Mouse (Mus musculus) lung, adult 2 months (tissue): ENCODE data around the gene Ptprg.

Source experiments
- CTCF ChIP-seq: fragments of 200-500 bp; IDR thresholded peaks from 2 replicates; pipeline ENCODE4 v1.5.1; 2011; ENCODE audit warnings: mild to moderate bottlenecking, low read length, control low read depth; ENCODE audit not compliant: insufficient read depth
- POLR2A ChIP-seq: fragments of 200-500 bp; IDR thresholded peaks from 2 replicates; pipeline ENCODE4 v1.6.1; 2011; ENCODE audit warnings: low read depth, mild to moderate bottlenecking, control low read depth, low read length, borderline replicate concordance; ENCODE audit errors: extremely low read depth

DNA sequence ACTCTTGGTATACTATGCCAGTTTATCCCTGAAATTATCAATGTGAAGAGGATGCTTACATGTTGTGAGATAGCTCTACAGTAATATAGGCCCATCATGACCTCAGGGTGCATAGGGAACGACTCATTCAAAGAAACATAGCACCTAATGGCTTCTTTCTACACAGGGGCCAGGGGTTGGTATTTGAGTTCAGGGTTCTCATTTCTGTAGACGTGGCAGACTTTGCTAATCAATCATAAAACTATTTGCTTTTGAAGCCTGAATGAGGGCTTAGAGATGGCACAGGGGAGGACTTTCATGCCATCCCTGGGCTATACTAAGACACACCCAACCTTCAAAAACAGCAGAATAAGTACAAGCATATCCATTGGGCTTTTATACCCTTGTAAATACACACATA is 16.4 kb downstream of the Ptprg start:
- TF ChIP-seq CTCF (no peak), POLR2A (no peak)
